Mouse (Mus musculus): ENCODE measurements around the gene Prickle3. TPM values are rescaled to one million over a fixed set of nuclear protein-coding genes. Genes with fewer than 3 reads are reported as not detected.

Prickle3 gene
- polyA plus RNA-seq, 1 experiment, result 13.0 TPM

DNA sequence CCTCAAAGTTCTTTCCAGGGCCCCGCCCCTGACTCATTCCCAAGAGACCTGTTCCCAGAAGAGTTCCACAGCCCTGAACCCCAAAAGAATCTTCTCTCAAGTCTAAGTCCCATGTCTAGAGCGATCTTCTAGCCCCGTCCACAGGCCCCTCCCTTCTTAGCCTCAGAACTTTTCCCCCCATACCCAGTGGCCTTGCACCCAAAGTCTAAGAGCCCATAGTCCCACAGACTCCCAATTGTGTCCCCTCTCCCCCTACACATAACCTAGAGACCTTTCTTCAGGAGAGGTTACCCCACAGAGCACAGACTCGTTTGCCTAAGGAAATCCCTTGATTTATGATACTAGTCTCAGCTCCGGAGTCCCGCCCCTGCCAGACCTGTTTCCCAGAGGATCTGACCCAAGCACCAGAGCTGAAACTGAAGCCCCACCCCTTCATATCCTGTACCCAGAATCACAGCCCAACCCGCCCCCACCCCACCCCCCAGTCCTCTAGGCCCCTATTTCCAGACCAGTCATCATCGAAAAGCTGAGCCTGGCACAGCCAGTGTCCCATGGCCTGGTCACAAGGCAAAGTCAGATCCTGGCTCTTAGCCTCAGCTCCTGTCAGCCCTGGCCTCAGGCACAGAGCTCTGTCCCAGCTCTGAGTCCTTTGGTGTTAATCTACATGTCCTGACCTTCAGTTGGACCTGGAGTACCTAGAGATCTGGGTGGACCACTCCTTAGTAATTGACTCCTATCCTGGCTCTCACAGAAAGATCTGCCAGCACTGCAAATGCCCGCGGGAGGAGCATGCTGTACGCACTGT is 1.9 kb downstream of the Prickle3 start:
- H3K27me3 ChIP-seq (ENCODE audit: control insufficient read depth, insufficient read depth, low read length), result no peaks in the 10 kb centered on the region
- TF ChIP-seq POLR2A (IDR thresholded peaks at IDR 0.05; ENCODE audit: low read depth, low read length) (no peak), CTCF (IDR thresholded peaks at IDR 0.05; ENCODE audit: extremely low read depth, insufficient read length, insufficient replicate concordance, low read depth, low read length) (no peak)
- peaks cover 4% of the 10 kb centered on the region; the same call in 1 of the 2 replicates for H3K36me3 ChIP-seq (ENCODE audit: control insufficient read depth, insufficient read depth, low read length)
- H3K27ac ChIP-seq (ENCODE audit: insufficient read depth, low read depth, low read length), result peak overlapping the region; percentile 71
- peak overlapping the region; percentile 65 for H3K4me3 ChIP-seq (ENCODE audit: low read depth, low read length)
- H3K4me1 ChIP-seq (ENCODE audit: control insufficient read depth, insufficient read depth, insufficient read length, low read length), result peaks cover 3% of the 10 kb centered on the region; the same call in 1 of the 2 replicates
- 42% methylated on average over 11 of the region's 11 CpGs for WGBS

DNA sequence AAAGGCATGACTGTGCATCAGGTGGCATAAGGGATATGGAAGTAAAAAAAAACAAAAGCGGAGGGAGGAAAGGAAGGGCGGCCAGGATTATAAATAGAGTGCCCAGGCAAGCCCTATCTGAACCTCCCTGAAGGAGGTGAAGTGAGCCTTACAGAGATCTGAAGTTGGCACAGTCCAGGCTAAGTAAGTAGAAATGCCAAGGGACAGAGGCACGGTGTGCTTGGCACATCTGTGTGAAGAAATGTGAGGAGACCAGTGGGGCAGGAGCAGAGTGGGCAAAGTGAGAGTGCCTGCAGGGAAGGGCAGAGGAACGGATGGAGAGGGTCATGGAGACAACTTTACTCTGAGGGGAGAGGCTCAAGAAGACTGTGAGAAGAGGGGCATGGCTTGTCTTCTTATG is 4.0 kb downstream of the Prickle3 start:
- no peaks in the 10 kb centered on the region for H3K27me3 ChIP-seq (ENCODE audit: control insufficient read depth, insufficient read depth, low read length)
- 85% methylated on average over 4 of the region's 4 CpGs for WGBS
- H3K4me3 ChIP-seq (ENCODE audit: low read depth, low read length), result no peak overlapping the region
- no peak overlapping the region for H3K27ac ChIP-seq (ENCODE audit: insufficient read depth, low read depth, low read length)
- peaks cover 9% of the 10 kb centered on the region for H3K36me3 ChIP-seq (ENCODE audit: control insufficient read depth, insufficient read depth, low read length)
- H3K4me1 ChIP-seq (ENCODE audit: control insufficient read depth, insufficient read depth, insufficient read length, low read length), result peaks cover 4% of the 10 kb centered on the region; the same call in 1 of the 2 replicates
- TF ChIP-seq POLR2A (IDR thresholded peaks at IDR 0.05; ENCODE audit: low read depth, low read length), result no peak
- TF ChIP-seq CTCF (IDR thresholded peaks at IDR 0.05; ENCODE audit: extremely low read depth, insufficient read length, insufficient replicate concordance, low read depth, low read length), result no peak

DNA sequence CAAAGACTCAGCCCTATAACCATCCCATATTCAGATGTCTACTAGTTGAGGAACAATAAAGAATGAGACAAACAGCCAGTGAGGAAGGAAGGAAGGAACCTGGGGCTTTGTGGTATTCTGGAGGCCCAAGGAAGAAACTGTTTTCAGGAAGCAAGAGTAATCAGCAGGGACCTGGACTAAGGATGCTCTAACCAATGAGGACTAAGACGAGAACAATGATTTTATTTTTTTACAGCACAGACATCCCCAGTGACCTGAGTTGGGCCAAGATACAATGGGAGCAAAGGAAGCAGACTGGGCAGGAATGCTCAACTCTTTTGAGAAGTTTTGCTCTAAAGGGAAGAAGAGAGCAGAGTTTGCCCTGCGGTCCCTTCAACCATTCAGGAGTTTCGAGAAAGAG is 5.9 kb downstream of the Prickle3 start:
- WGBS, result 92% methylated on average over 3 of the region's 3 CpGs
- no peak for TF ChIP-seq POLR2A (IDR thresholded peaks at IDR 0.05; ENCODE audit: low read depth, low read length)
- TF ChIP-seq CTCF (IDR thresholded peaks at IDR 0.05; ENCODE audit: extremely low read depth, insufficient read length, insufficient replicate concordance, low read depth, low read length), result no peak
- no peak overlapping the region for H3K27ac ChIP-seq (ENCODE audit: insufficient read depth, low read depth, low read length)
- peaks cover 6% of the 10 kb centered on the region; the same call in 1 of the 2 replicates for H3K4me1 ChIP-seq (ENCODE audit: control insufficient read depth, insufficient read depth, insufficient read length, low read length)
- no peak overlapping the region for H3K4me3 ChIP-seq (ENCODE audit: low read depth, low read length)
- peaks cover 18% of the 10 kb centered on the region for H3K36me3 ChIP-seq (ENCODE audit: control insufficient read depth, insufficient read depth, low read length)
- no peaks in the 10 kb centered on the region for H3K27me3 ChIP-seq (ENCODE audit: control insufficient read depth, insufficient read depth, low read length)

DNA sequence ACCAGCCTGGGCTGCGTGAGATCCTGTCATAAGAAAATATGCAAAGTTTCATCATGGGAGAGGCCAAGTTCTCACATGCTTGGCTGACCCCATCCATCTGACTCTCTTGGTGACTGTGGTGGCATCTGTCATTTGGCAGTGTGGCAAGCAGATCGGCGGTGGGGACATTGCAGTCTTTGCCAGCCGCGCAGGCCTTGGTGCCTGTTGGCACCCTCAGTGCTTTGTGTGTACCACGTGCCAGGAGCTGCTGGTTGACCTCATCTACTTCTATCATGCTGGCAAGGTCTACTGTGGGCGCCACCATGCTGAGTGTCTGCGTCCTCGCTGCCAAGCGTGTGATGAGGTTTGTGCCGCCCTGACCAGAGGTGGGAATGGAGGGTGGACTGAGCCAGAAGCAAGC is 7.7 kb downstream of the Prickle3 start:
- Histone ChIP-seq H3K4me3 (ENCODE audit: low read depth, low read length) (no peak overlapping the region), H3K36me3 (ENCODE audit: control insufficient read depth, insufficient read depth, low read length) (peaks cover 16% of the 10 kb centered on the region), H3K27me3 (ENCODE audit: control insufficient read depth, insufficient read depth, low read length) (no peaks in the 10 kb centered on the region), H3K27ac (ENCODE audit: insufficient read depth, low read depth, low read length) (no peak overlapping the region), H3K4me1 (ENCODE audit: control insufficient read depth, insufficient read depth, insufficient read length, low read length) (peaks cover 3% of the 10 kb centered on the region; the same call in 1 of the 2 replicates)
- no peak for TF ChIP-seq POLR2A (IDR thresholded peaks at IDR 0.05; ENCODE audit: low read depth, low read length)
- no peak for TF ChIP-seq CTCF (IDR thresholded peaks at IDR 0.05; ENCODE audit: extremely low read depth, insufficient read length, insufficient replicate concordance, low read depth, low read length)
- 89% methylated on average over 11 of the region's 11 CpGs for WGBS

DNA sequence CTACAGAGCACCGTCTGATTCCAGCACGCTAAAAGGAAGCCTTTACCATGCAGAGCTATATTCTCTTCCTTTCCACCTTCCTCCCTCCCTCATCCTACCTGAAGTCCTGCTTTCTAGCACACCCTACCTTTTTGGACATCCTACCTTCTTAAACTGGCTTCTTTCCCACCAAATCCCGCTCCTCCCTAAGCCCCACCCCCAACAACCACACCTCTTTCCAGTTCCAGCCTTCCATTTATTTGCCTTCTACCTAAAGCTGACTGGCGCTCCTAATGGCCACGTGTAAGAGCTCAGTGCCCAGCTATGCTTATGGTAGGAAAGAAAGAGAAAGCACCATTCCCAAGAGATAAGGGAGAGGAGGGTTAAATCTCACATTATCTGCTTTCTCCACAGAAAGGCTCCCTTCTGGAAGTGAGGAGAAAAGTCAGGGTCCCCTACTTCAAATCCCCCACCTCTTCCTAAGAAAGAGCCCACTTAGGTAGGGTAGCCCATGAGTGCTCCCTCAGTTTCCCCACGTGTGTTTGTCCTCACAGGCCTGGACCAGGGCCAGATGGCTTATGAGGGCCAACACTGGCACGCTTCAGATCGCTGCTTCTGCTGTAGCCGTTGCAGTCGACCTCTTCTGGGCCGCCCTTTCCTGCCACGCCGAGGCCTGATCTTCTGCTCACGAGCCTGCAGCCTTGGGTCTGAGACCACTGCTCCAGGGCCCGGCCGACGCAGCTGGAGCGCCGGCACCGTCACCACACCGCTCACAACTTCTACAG is 8.9 kb downstream of the Prickle3 start:
- H3K4me3 ChIP-seq (ENCODE audit: low read depth, low read length), result no peak overlapping the region
- TF ChIP-seq CTCF (IDR thresholded peaks at IDR 0.05; ENCODE audit: extremely low read depth, insufficient read length, insufficient replicate concordance, low read depth, low read length) (no peak), POLR2A (IDR thresholded peaks at IDR 0.05; ENCODE audit: low read depth, low read length) (no peak)
- no peaks in the 10 kb centered on the region for H3K27me3 ChIP-seq (ENCODE audit: control insufficient read depth, insufficient read depth, low read length)
- 52% methylated on average over 21 of the region's 21 CpGs for WGBS
- H3K27ac ChIP-seq (ENCODE audit: insufficient read depth, low read depth, low read length), result no peak overlapping the region
- H3K36me3 ChIP-seq (ENCODE audit: control insufficient read depth, insufficient read depth, low read length), result peaks cover 16% of the 10 kb centered on the region
- H3K4me1 ChIP-seq (ENCODE audit: control insufficient read depth, insufficient read depth, insufficient read length, low read length), result peaks cover 3% of the 10 kb centered on the region; the same call in 1 of the 2 replicates

DNA sequence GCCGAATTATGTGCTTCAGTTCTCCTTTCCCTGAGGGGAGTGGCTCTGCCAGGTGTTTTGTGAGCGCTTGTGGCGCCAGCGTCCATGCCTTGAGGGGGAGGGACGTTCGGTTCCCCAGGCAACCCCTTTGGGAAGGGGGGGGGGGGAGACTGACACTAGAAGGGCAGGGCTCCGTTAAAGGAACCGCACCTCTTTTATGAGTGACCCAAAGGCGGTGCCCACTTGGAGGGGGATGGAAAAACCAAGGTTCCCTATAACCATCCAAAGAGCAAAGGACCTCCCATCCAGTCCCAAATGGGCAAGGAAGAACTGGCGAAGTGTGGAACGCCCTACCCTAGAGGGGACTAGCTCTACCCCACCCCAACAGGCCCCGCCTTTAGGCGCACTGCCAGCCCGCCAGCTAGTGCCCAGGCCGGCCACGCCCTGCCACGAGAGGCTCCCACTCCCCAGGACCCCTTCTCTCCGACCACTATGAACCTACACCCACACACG is 13.4 kb downstream of the Prickle3 start:
- 11% methylated on average over 18 of the region's 19 CpGs for WGBS
- peaks cover 11% of the 10 kb centered on the region for H3K36me3 ChIP-seq (ENCODE audit: control insufficient read depth, insufficient read depth, low read length)
- TF ChIP-seq CTCF (IDR thresholded peaks at IDR 0.05; ENCODE audit: extremely low read depth, insufficient read length, insufficient replicate concordance, low read depth, low read length) (no peak), POLR2A (IDR thresholded peaks at IDR 0.05; ENCODE audit: low read depth, low read length) (no peak)
- H3K4me3 ChIP-seq (ENCODE audit: low read depth, low read length), result peak overlapping the region; percentile 87
- H3K27me3 ChIP-seq (ENCODE audit: control insufficient read depth, insufficient read depth, low read length), result no peaks in the 10 kb centered on the region
- H3K4me1 ChIP-seq (ENCODE audit: control insufficient read depth, insufficient read depth, insufficient read length, low read length), result peaks cover 7% of the 10 kb centered on the region; the same call in 1 of the 2 replicates
- H3K27ac ChIP-seq (ENCODE audit: insufficient read depth, low read depth, low read length), result peak overlapping the region; percentile 77

Data from small intestine, adult 2 months (tissue).